In the genomic region with DNA sequence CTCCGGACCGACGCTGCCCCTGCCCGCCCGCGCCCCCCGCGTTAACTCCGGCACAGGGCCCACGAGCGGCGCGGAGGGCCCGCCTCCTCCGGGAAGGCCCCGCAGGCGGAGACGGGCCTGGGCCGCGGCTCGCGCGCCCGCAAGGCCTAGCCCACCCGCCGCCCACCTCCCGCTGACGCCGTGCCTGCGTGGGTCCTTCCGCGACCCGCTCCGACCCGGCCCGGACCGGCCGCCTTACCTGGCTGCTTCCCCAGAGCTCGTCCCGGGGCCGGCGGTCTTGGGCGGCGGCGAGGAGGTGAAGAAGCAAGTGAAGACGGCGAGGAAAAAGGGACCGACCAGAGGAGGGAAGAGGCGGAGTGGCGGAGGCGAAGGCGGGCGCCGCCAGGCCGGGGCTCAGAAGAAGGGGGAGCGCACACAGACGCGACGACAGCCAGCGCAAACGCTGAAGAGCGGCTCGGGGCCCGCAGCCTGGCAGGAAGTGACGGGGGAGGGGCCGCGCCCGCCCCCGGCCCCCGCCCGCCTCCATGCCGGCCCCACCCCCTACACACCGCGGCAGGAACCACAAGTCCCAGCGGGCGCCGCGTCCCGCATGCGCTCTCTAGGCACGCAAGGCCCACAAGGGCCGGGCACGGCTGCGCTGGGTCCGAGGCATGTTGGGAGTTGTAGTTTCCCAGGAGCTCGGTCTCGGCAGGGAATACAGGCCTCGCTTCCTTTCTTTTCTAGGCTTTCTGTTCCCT, we compare ENCODE assay signal across 8 mouse cellular contexts. TPM values are rescaled to one million over a fixed set of nuclear protein-coding genes. Genes with fewer than 3 reads are reported as not detected.
DNase-seq lines count a peak whose midpoint lies in the region; ATAC-seq lines count a peak whose summit lies in the region.

A gene (minus strand): TSS at position 504 of the 737 bp plus-strand sequence.

- intact Hi-C loops in gastrocnemius, postnatal 14 days (cut with DNase I; ENCODE audit: low total_unique reads): no loop called here
- intact Hi-C loops in left cerebral cortex, postnatal 10 days (cut with DNase I): no loop called here

- ATAC-seq in inflammation-experienced regulatory T-cells, adult 6 months: peak; percentile 91
- ATAC-seq in megakaryocyte-erythroid progenitor cell, adult 5-6 weeks (replicated peaks; ENCODE audit: low FRiP score, low TSS enrichment, poor library complexity, severe bottlenecking): peak; percentile 90

- DNase-seq in adrenal gland, adult (ENCODE audit: inconsistent age in 2 of 2, low spot score in 1 of 2): peak; percentile 97
- DNase-seq in embryo, embryonic 10.5 days (ENCODE audit: low spot score): peak; percentile 99
- DNase-seq in gastrocnemius, postnatal 14 days: peak; percentile 98
- DNase-seq in left cerebral cortex, postnatal 10 days (ENCODE audit: extremely low spot score in 1 of 2, low spot score in 2 of 2): peak; percentile 97 to 98
- peak; percentile 95 for DNase-seq in right cerebral cortex, postnatal 25 days
- peak; percentile 95 for DNase-seq in urinary bladder, postnatal 4 days (ENCODE audit: low spot score in 2 of 2)

RNA-seq across cellular contexts. Expression of the gene that starts here (rescaled TPM):
- total RNA-seq in gastrocnemius, postnatal 14 days (2021): 10 to 100 TPM; 40.0 to 41.7 TPM
- polyA plus RNA-seq in inflammation-experienced regulatory T-cells, adult 6 months (2017; shearing (Covaris generic)): 10 to 100 TPM; 32.9 to 54.0 (median 51.8) TPM
- total RNA-seq in left cerebral cortex, postnatal 10 days (2021): 10 to 100 TPM; 75.1 to 75.9 TPM
- total RNA-seq in megakaryocyte-erythroid progenitor cell, adult 5-6 weeks (2014; fragmentation: Nextera tagmentation): 51.3 and 62.6 TPM in 2 replicates
- 42.5 and 48.4 TPM in 2 replicates for total RNA-seq in megakaryocyte-erythroid progenitor cell, adult 5-6 weeks (2017)

Comparison
In these comparisons a context has a peak if more than half of its experiments do, and no peak if none do; other contexts are left out.
1. Peak in every context shown above with its lines: DNase-seq and ATAC-seq.